Mouse (Mus musculus) granulocyte monocyte progenitor cell, adult 5-6 weeks (primary cell): Measurements from ENCODE around the gene Nkpd1. TPM values are rescaled to one million over a fixed set of nuclear protein-coding genes. Genes with fewer than 3 reads are reported as not detected.

Experiments
- ATAC-seq: replicated peaks from 2 replicates; pipeline ENCODE4 v1.8.0; 2016; ENCODE audit warnings: mild to moderate bottlenecking, moderate TSS enrichment, inconsistent platforms; ENCODE audit not compliant: poor library complexity, severe bottlenecking
- total RNA-seq, 2 experiments: library from RNA; stranded (forward) in 1 of 2; stranded (reverse) in 1 of 2; fragments of 200-712, 200-1000 nt in 1 of 2; fragments of >200 nt in 1 of 2; fragmentation: Nextera tagmentation in 1 of 2; gene quantifications; 2 replicates each; pipeline ENCODE4 v1.2.3; 2014 to 2017

Nkpd1 gene
- total RNA-seq, 2 experiments from 2014 or later, result not detected

GRCm38 (mm10) chr7:19541681-19542154 is 24.1 kb downstream of the Nkpd1 start:
- ATAC-seq, result no peak

- no peak for ATAC-seq
These were observed 24.6 kb downstream of the Nkpd1 start for GRCm38 (mm10) chr7:19542155-19542691.

DNA sequence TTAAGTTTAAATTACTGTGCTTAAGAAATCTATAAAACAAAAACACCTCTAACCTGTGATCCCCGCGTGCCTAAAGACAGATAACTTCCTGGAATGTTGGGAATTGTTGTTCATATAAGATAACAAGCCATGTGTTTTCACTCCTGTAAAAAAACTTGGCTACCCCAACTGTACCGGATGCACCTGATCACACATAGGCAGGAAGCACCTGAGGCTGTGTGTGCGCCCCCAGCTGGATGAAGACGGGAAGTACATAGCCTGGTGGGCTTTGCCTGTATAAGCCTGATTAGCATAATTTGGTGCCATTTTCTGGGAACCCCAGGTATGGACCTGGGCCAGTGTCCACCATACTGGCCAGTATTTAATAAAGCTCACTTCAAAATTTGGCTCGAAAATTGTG is 25.9 kb downstream of the Nkpd1 start:
- peak; percentile 80 for ATAC-seq

- ATAC-seq, result no peak
These were observed 28.4 kb downstream of the Nkpd1 start for GRCm38 (mm10) chr7:19546007-19546406.

GRCm38 (mm10) chr7:19547344-19547969 is 29.8 kb downstream of the Nkpd1 start:
- no peak for ATAC-seq

- no peak for ATAC-seq
These were observed 31.8 kb downstream of the Nkpd1 start for GRCm38 (mm10) chr7:19549394-19549793.

DNA sequence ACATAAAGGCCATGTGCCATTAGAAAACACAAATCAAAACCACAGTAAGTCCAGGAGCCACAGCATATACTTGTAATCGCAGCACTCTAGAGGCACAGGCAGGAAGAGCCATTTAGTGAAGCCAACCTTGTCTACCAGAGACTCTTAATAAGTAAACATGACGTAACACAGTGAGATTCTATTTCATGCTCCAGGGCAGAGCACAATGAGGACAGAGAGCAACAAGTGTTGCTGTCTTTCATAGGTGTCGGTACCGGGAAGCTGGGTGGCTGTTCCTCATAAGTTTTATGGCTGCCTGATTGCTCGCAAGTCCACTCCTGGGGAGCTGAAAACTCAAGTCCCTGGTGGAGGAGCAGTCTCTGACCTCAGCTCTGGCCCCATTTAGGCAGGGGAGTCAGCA is 34.0 kb downstream of the Nkpd1 start:
- ATAC-seq, result no peak

DNA sequence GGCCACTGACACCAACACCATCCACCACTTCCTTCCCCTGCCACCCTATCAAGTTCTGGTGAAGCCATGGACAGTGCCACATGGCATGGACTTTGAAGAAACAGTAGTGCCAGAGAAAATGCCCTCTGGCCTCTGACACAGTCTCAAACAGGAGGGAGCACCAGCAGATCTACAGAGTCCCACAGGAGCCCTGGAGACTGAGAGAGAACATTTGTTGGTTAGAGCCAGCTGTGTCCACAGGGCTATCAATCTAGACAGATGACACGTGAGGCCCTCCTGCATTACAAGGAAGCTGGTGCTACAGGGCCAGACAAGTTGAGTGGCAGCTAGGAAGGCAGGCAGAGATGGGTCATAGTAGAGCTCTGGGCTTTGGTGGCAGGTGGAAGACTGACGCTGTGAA is 34.8 kb downstream of the Nkpd1 start:
- ATAC-seq, result 0 out of 2 replicates have a peak, but pooled peaks have one; percentile 23

DNA sequence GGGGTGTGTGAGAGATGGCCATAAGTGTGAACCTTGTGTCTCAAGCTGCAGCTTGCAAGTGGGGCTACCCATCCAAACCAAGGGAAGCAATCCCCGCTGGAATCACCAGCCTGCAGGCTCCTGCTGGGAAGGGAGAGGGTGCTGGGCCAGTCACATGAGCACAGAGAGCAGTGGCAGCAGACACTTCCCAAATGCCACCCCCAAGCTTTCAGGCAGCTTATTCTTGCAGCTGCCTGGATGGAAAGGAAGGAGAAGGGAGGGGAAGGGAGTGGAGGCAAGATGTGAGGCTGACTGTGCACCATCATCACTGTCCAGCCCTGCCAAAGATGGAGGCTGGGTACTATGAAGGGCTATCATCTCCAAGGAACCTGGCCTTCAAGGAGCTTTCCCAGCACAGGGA is 36.5 kb downstream of the Nkpd1 start:
- no peak for ATAC-seq

GRCm38 (mm10) chr7:19557086-19557485 is 39.4 kb downstream of the Nkpd1 start:
- no peak for ATAC-seq

DNA sequence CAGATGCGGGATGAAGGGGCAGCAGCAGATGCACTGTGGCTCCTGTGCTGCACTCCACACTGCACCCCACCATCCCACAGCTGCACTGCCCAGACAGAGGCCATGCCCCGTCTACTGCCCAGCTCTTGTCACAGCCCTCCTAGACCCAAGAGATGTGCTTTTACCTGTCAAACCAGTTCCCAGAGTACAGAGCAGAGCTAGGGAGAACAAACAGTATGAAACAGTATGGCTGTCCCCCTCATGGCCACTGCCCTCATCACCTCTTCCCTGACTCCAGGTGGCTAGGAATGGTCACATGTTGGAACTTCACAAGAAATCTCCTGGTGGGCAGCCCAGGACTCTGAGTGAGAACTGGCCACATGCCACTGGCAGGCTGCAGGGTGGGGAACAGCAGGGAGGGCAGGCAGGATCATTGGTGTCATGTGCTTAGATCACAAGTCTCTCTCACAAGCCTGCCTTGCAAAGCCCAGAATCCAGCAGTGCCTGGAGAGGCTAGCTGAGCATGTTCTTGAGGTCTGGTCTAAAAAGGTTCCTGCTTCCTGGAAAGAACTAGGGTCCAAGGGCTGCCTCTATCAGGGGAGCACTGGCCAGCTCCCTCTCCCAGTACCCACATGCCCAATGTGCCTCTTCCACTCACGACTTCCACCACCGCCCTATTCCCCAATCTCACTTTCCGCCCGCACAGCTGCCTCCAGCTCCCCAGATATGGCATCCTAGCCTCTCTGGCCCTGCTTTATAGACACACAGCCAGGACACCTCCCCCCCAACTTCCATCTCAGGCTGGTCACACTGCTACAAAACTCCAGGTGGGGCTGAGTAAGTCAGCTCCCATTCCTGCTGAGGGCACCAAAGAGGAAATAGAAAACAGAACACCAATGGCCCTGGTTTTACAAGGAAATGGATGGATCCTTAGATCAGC is 40.6 kb downstream of the Nkpd1 start:
- no peak for ATAC-seq

DNA sequence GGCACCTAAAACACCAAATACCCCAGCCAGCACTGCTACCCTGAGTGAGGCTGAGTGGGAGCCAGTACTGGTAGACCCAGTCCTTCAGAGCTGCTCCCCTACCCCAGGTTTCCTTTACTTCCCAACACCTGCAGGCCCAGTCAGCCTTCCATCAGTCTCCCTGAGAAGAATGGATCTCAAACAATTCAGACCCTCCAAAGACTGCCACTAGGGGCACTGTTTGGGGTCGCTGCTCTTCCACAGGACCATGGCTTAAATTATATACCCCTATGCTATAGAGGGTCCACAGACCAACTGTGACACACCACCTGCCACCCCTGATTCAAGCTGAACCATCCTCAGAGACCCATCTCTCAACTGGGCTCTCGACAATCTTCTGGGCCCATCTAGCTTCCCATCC is 41.3 kb downstream of the Nkpd1 start:
- peak; percentile 17; the same call in 1 of the 2 replicates for ATAC-seq

GRCm38 (mm10) chr7:19560491-19561260 is 43.0 kb downstream of the Nkpd1 start:
- ATAC-seq, result peak; percentile 39

DNA sequence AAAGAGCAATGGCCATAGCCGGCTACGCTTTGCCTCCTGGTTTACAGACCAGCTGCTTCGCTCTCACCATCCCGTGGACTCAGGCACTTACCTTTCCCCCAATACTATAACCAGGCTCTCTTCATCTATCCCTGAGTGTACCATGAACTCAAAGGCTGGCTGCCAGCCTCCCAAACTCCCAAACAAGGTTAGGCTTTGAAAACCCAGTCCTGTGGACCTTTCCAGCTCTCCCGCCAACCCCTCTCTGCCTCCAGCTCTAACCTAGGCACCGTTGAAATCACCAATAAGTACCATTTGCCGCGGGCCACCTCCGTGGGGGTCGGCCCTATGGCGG is 43.8 kb downstream of the Nkpd1 start:
- no peak for ATAC-seq

DNA sequence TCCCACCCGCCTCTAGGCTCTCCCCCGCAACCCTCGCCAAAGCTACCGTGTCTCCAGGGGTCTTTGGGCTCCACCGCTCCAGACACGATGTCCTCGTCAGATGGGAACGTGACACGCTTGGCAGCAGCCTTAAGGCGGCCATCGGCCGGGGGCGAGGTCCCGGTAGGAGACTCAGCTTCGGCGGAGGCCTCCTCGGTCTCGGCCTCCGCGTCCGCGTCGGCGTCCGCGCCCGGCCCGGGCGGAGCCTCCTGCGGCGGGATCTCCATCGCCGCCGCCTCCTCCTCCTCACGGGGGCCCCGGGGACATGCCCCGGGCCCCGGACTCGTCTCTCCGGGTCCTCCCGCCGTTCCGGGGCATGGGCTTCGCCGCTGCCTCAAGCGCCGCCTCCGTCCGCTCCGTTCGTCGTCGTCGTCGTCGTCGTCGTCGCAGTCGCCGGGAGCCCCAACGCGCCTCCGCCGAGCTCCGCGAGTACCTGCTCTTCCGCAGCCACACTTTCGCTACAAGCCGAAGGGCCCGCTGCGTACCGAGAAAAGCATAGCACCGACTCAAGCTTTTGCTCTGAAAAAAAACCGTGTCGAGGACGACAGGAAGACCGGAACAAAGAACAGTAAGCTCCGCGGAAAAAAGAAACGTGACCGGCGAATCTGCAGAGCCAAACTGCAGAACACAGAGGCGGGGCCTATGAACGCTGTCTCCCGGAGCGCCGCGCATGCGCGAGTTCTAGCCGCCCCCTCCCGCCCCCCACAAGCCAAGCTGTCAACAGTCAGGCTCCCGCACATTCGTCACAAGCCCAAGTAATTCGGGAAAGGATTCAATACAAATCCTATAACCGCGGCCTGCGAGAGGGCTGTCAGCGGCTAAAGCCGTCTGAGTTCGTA is 44.4 kb downstream of the Nkpd1 start:
- ATAC-seq, result peak; percentile 76

GRCm38 (mm10) chr7:19562643-19563410 is 45.2 kb downstream of the Nkpd1 start, which contains the start of gene Ppp1r37:
Gene Ppp1r37, minus strand, starts transcription at chr7:19563076.
- ATAC-seq, result no peak

DNA sequence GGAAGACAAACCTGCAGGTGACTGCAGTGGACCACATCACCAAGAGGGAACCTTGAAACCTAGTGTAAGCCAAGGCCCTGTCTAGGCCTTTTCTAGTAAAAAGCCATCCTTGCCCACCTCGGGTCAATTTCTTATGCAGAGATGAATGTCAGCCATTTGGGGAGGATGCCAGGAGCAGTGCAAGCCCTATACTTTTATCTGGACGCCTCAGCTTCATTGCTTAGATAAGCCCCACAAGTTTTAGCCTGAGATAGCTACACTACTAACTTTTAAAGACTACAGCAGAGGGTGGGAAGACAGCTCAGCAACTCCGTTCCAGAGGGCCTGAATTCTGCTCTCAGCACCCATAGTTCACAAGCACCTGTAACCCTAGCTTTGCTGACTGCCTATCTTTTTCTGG is 46.2 kb downstream of the Nkpd1 start:
- no peak for ATAC-seq

- no peak for ATAC-seq
These were observed 46.8 kb downstream of the Nkpd1 start for GRCm38 (mm10) chr7:19564455-19564854.

GRCm38 (mm10) chr7:19565803-19566202 is 48.2 kb downstream of the Nkpd1 start:
- ATAC-seq, result no peak
